Mouse (Mus musculus) intestine, embryonic 16.5 days (tissue): ENCODE measurements around the gene Snx3. TPM values are rescaled to one million over a fixed set of nuclear protein-coding genes. Genes with fewer than 3 reads are reported as not detected.

Experiments
- ATAC-seq: fragments of 200-750 bp; cut with Nextera tagmentation; 2 replicates; pipeline ENCODE4 v1.8.0; 2017; ENCODE audit warnings: moderate TSS enrichment, moderate library complexity
- H3K27ac ChIP-seq: fragments of 300-500 bp; sonication (generic); 2 replicates; pipeline ENCODE4 v1.5.1; 2014; ENCODE audit warnings: mild to moderate bottlenecking, low read length
- H3K27me3 ChIP-seq: fragments of 300-500 bp; sonication (generic); replicated peaks from 2 replicates; pipeline ENCODE4 v1.6.1; 2014; ENCODE audit warnings: low read length, control low read depth, mixed read lengths; ENCODE audit not compliant: control insufficient read depth, insufficient read depth
- H3K36me3 ChIP-seq: fragments of 300-500 bp; sonication (generic); 2 replicates; pipeline ENCODE4 v1.6.1; 2014; ENCODE audit warnings: low read length, control low read depth; ENCODE audit not compliant: control insufficient read depth, insufficient read depth
- H3K4me1 ChIP-seq: fragments of 300-500 bp; sonication (generic); 2 replicates; pipeline ENCODE4 v1.6.1; 2014; ENCODE audit warnings: low read length, control low read depth, mixed read lengths; ENCODE audit not compliant: control insufficient read depth, insufficient read depth
- H3K4me2 ChIP-seq: fragments of 300-500 bp; sonication (generic); 2 replicates; pipeline ENCODE4 v1.6.1; 2014; ENCODE audit warnings: low read depth, low read length, control low read depth
- H3K4me3 ChIP-seq: fragments of 300-500 bp; sonication (generic); 2 replicates; pipeline ENCODE4 v1.5.1; 2014; ENCODE audit warnings: mild to moderate bottlenecking, low read length
- H3K9ac ChIP-seq: fragments of 300-500 bp; sonication (generic); 2 replicates; pipeline ENCODE4 v1.6.1; 2014; ENCODE audit warnings: low read depth, low read length
- H3K9me3 ChIP-seq: fragments of 300-500 bp; sonication (generic); 2 replicates; pipeline ENCODE4 v1.6.1; 2016; ENCODE audit warnings: low read length, control low read depth; ENCODE audit not compliant: control insufficient read depth
- whole genome bisulfite sequencing: fragments of 180-500 bp; shearing (Covaris S2); extraction: QIAGEN DNeasy Blood & Tissue Kit; methylation state at CpG from one replicate; pipeline ENCODE4 v1.1.7; 2014; 5-methylcytosine and 5-hydroxymethylcytosine counted together
- polyA plus RNA-seq: library from polyadenylated mRNA; unstranded; fragments of >200 nt; fragmentation: Nextera tagmentation; extraction: Ambion mirVana; gene quantifications from 2 replicates; pipeline ENCODE4 v1.2.1, GENCODE M21; 2015

Gene Snx3
- polyA plus RNA-seq, 1 experiment from 2014 or later, result 513 TPM

GRCm38 (mm10) chr10:42572971-42573370, 71.1 kb downstream of the Snx3 start:
- no peaks in the 10 kb centered on the region for H3K9me3 ChIP-seq
- WGBS, result under 1% methylated on average over 15 of the region's 15 CpGs
- H3K4me2 ChIP-seq, result no peak overlapping the region; the same call in 1 of the 2 replicates
- no peaks in the 10 kb centered on the region for H3K4me1 ChIP-seq
- H3K4me3 ChIP-seq, result no peak overlapping the region
- H3K27me3 ChIP-seq, result peaks cover 68% of the 10 kb centered on the region
- no peaks in the 10 kb centered on the region for H3K36me3 ChIP-seq
- no peak overlapping the region for H3K27ac ChIP-seq
- ATAC-seq, result no peak
- no peak overlapping the region for H3K9ac ChIP-seq

- no peak for ATAC-seq
- no peak overlapping the region for H3K4me3 ChIP-seq
- 2% methylated on average over 10 of the region's 10 CpGs for WGBS
Observed at GRCm38 (mm10) chr10:42574639-42575038, 72.8 kb downstream of the Snx3 start.

GRCm38 (mm10) chr10:42577525-42578280, 75.9 kb downstream of the Snx3 start:
- WGBS, result 3% methylated on average over 15 of the region's 15 CpGs
- ATAC-seq, result no peak
- Histone ChIP-seq H3K9me3 (no peaks in the 10 kb centered on the region), H3K27ac (no peak overlapping the region), H3K36me3 (no peaks in the 10 kb centered on the region), H3K4me2 (no peak overlapping the region), H3K27me3 (peaks cover 77% of the 10 kb centered on the region), H3K9ac (no peak overlapping the region), H3K4me1 (no peaks in the 10 kb centered on the region), H3K4me3 (no peak overlapping the region)

More at GRCm38 (mm10) chr10:42574639-42575038, 72.8 kb downstream of the Snx3 start:
- no peak overlapping the region for H3K27ac ChIP-seq
- no peaks in the 10 kb centered on the region for H3K9me3 ChIP-seq
- no peaks in the 10 kb centered on the region for H3K4me1 ChIP-seq
- H3K4me2 ChIP-seq, result no peak overlapping the region
- H3K27me3 ChIP-seq, result peaks cover 67% of the 10 kb centered on the region
- no peak overlapping the region for H3K9ac ChIP-seq
- H3K36me3 ChIP-seq, result no peaks in the 10 kb centered on the region

- no peaks in the 10 kb centered on the region for H3K9me3 ChIP-seq
- H3K4me2 ChIP-seq, result no peak overlapping the region
- H3K36me3 ChIP-seq, result no peaks in the 10 kb centered on the region
- no peak overlapping the region for H3K27ac ChIP-seq
- 1% methylated on average over 15 of the region's 15 CpGs for WGBS
- H3K9ac ChIP-seq, result no peak overlapping the region
- no peak overlapping the region for H3K4me3 ChIP-seq
- no peak for ATAC-seq
- peaks cover 77% of the 10 kb centered on the region for H3K27me3 ChIP-seq
- no peaks in the 10 kb centered on the region for H3K4me1 ChIP-seq
Observed at GRCm38 (mm10) chr10:42578281-42578675, 76.4 kb downstream of the Snx3 start.

- peaks cover 77% of the 10 kb centered on the region for H3K27me3 ChIP-seq
- ATAC-seq, result no peak
- WGBS, result 1% methylated on average over 22 of the region's 22 CpGs
- H3K9ac ChIP-seq, result no peak overlapping the region
- H3K4me2 ChIP-seq, result no peak overlapping the region
- H3K36me3 ChIP-seq, result no peaks in the 10 kb centered on the region
- H3K4me1 ChIP-seq, result no peaks in the 10 kb centered on the region
- no peaks in the 10 kb centered on the region for H3K9me3 ChIP-seq
- no peak overlapping the region for H3K27ac ChIP-seq
- H3K4me3 ChIP-seq, result no peak overlapping the region
Observed at GRCm38 (mm10) chr10:42578698-42579474, 77.1 kb downstream of the Snx3 start.

- H3K4me2 ChIP-seq, result peak overlapping the region; percentile 16; the same call in 1 of the 2 replicates
Observed at GRCm38 (mm10) chr10:42579475-42580130, 77.8 kb downstream of the Snx3 start.

GRCm38 (mm10) chr10:42580131-42580950, 78.5 kb downstream of the Snx3 start:
- 1% methylated on average over 29 of the region's 29 CpGs for WGBS
- H3K4me3 ChIP-seq, result no peak overlapping the region
- no peak overlapping the region for H3K9ac ChIP-seq
- H3K4me2 ChIP-seq, result no peak overlapping the region; the same call in 1 of the 2 replicates
- peaks cover 6% of the 10 kb centered on the region for H3K4me1 ChIP-seq
- H3K27ac ChIP-seq, result no peak overlapping the region
- peaks cover 77% of the 10 kb centered on the region for H3K27me3 ChIP-seq
- H3K9me3 ChIP-seq, result no peaks in the 10 kb centered on the region
- no peak for ATAC-seq
- H3K36me3 ChIP-seq, result no peaks in the 10 kb centered on the region

More at GRCm38 (mm10) chr10:42579475-42580130, 77.8 kb downstream of the Snx3 start:
- Histone ChIP-seq H3K27ac (no peak overlapping the region), H3K36me3 (no peaks in the 10 kb centered on the region), H3K9ac (no peak overlapping the region), H3K9me3 (no peaks in the 10 kb centered on the region), H3K4me3 (peak overlapping the region; percentile 9; the same call in 1 of the 2 replicates), H3K27me3 (peaks cover 77% of the 10 kb centered on the region), H3K4me1 (peaks cover 6% of the 10 kb centered on the region)
- WGBS, result under 1% methylated on average over 41 of the region's 41 CpGs
- ATAC-seq, result no peak

GRCm38 (mm10) chr10:42580951-42581277, 79.1 kb downstream of the Snx3 start:
- no peaks in the 10 kb centered on the region for H3K36me3 ChIP-seq
- no peak overlapping the region for H3K4me2 ChIP-seq
- 6% methylated on average over 7 of the region's 7 CpGs for WGBS
- H3K27ac ChIP-seq, result no peak overlapping the region
- H3K27me3 ChIP-seq, result peaks cover 79% of the 10 kb centered on the region
- no peaks in the 10 kb centered on the region for H3K9me3 ChIP-seq
- H3K9ac ChIP-seq, result no peak overlapping the region
- H3K4me1 ChIP-seq, result peaks cover 6% of the 10 kb centered on the region
- H3K4me3 ChIP-seq, result no peak overlapping the region
- ATAC-seq, result no peak
